Mouse (Mus musculus): ENCODE data around the gene Htr1f. TPM values are rescaled to one million over a fixed set of nuclear protein-coding genes. Genes with fewer than 3 reads are reported as not detected.
A peak's percentile ranks its signal among the peaks of the same experiment; 100 is the strongest.

Htr1f gene
- total and polyA plus RNA-seq, 3 experiments: not detected

DNA sequence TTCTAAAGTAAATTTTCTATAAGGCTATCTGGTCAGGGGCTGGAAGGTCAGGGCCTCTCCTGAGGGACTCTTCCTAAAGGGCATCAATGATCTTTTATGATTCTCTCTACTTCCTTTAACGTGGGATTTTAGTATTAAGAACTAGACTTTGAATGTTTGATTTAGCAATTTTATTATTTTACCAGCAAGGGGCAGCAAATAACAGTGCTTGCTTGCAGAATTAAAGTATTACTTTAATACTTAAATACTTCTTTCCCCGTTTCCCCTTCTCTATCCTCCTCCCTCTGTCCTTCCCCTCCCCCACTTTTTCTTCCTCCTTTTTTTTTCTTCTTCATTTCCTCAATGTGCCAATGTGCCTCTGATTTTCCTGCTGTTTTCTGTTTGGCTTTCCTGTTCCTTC, 202.3 kb downstream of the Htr1f start:
- H3K4me1 ChIP-seq (ENCODE audit: control insufficient read depth in 1 of 2, insufficient read depth in 2 of 2, low read length in 2 of 2): peaks cover 0 to 4% of the 10 kb centered on the region in 2 experiments; a peak in 3 of 4 replicates
- no peaks in the 10 kb centered on the region for H3K27me3 ChIP-seq (ENCODE audit: control insufficient read depth in 1 of 2, insufficient read depth in 2 of 2, low read length in 2 of 2)
- no peaks in the 10 kb centered on the region for H3K9me3 ChIP-seq (replicated peaks; ENCODE audit: insufficient read depth, low read length)
- TF ChIP-seq NRF1 (IDR thresholded peaks at IDR 0.05; ENCODE audit: insufficient read depth, low read depth, low read length, poor library complexity, severe bottlenecking): no peak
- no peak for TF ChIP-seq POLR2AphosphoS5 (IDR thresholded peaks at IDR 0.05; ENCODE audit: borderline replicate concordance, low read depth, low read length)
- TF ChIP-seq MYC (IDR thresholded peaks at IDR 0.05; ENCODE audit: low read depth, low read length): no peak
- peak; percentile 56 for TF ChIP-seq RAD21 (IDR thresholded peaks at IDR 0.05; ENCODE audit: low read depth, low read length)
- no peak for TF ChIP-seq USF2 (IDR thresholded peaks at IDR 0.05; ENCODE audit: borderline replicate concordance in 1 of 2, insufficient read depth in 1 of 2, low read depth in 1 of 2, low read length in 2 of 2)
- TF ChIP-seq CTCF (IDR thresholded peaks at IDR 0.05 in 2 of 3, conservative IDR thresholded peaks at IDR 0.05 in 1 of 3; ENCODE audit: control insufficient read depth in 1 of 3, insufficient read depth in 1 of 3, low read depth in 2 of 3, low read length in 3 of 3, poor library complexity in 1 of 3, severe bottlenecking in 1 of 3): peak in 1 of 3 experiments; percentile 30; a peak in 2 of 6 replicates
- peak; percentile 60 for TF ChIP-seq ZNF384 (IDR thresholded peaks at IDR 0.05; ENCODE audit: low read depth, low read length)
- TF ChIP-seq MAZ (IDR thresholded peaks at IDR 0.05; ENCODE audit: low read depth, low read length): no peak
- no peak for TF ChIP-seq TBP (IDR thresholded peaks at IDR 0.05; ENCODE audit: low read depth, low read length)
- H3K9ac ChIP-seq (ENCODE audit: control insufficient read depth, low read depth, low read length, poor library complexity, severe bottlenecking): no peak overlapping the region
- no peak for DNase-seq (ENCODE audit: low read depth, low spot score)
- H3K79me2 ChIP-seq (ENCODE audit: control insufficient read depth, insufficient read depth, low read length, poor library complexity): no peaks in the 10 kb centered on the region
- no peak overlapping the region for H3K27ac ChIP-seq (ENCODE audit: control insufficient read depth, low read depth, low read length)
- H3K36me3 ChIP-seq (ENCODE audit: control insufficient read depth in 1 of 2, insufficient read depth in 2 of 2, low read length in 2 of 2): peaks cover 0 to 2% of the 10 kb centered on the region in 2 experiments; a peak in 1 of 4 replicates
- no peak overlapping the region for H3K4me3 ChIP-seq (ENCODE audit: control insufficient read depth in 1 of 2, insufficient read depth in 1 of 2, low read depth in 2 of 2, low read length in 2 of 2)

DNA sequence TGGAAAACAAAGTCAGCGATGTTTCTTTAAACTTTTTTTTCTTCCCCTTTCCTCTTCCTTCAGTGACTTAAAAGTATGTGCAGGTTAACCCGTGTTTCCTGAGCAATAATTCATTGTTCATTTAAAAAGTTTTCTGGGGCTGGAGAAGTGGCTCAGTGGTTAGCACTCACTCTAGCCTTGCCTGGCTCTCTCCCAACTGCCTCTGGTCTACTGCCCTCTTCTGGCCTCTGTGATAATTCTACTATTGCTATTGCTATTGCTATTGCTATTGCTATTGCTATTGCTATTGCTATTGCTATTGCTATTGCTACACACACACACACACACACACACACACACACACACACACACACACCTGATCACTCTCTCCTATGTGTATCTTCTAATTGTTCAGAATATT, 206.6 kb downstream of the Htr1f start:
- H3K79me2 ChIP-seq (ENCODE audit: control insufficient read depth, insufficient read depth, low read length, poor library complexity): no peaks in the 10 kb centered on the region
- no peak overlapping the region for H3K4me3 ChIP-seq (ENCODE audit: control insufficient read depth in 1 of 2, insufficient read depth in 1 of 2, low read depth in 2 of 2, low read length in 2 of 2)
- H3K4me1 ChIP-seq (ENCODE audit: control insufficient read depth in 1 of 2, insufficient read depth in 2 of 2, low read length in 2 of 2): peaks cover 0 to 2% of the 10 kb centered on the region in 2 experiments; a peak in 2 of 4 replicates
- H3K27ac ChIP-seq (ENCODE audit: control insufficient read depth, low read depth, low read length): no peak overlapping the region
- TF ChIP-seq RAD21 (IDR thresholded peaks at IDR 0.05; ENCODE audit: low read depth, low read length) (peak; percentile 61), GABPA (IDR thresholded peaks at IDR 0.05; ENCODE audit: low read depth, low read length) (no peak), CTCF (IDR thresholded peaks at IDR 0.05 in 2 of 3, conservative IDR thresholded peaks at IDR 0.05 in 1 of 3; ENCODE audit: control insufficient read depth in 1 of 3, insufficient read depth in 1 of 3, low read depth in 2 of 3, low read length in 3 of 3, poor library complexity in 1 of 3, severe bottlenecking in 1 of 3) (peak; percentile 32 to 64 (median 55)), MAFK (IDR thresholded peaks at IDR 0.05; ENCODE audit: borderline replicate concordance, low read depth, low read length) (no peak), SMC3 (IDR thresholded peaks at IDR 0.05; ENCODE audit: low read depth, low read length) (peak; percentile 71), ZC3H11A (IDR thresholded peaks at IDR 0.05; ENCODE audit: low read depth, low read length) (peak; percentile 57)
- DNase-seq (ENCODE audit: low read depth, low spot score): peak; percentile 54
- H3K36me3 ChIP-seq (ENCODE audit: control insufficient read depth in 1 of 2, insufficient read depth in 2 of 2, low read length in 2 of 2): no peaks in the 10 kb centered on the region
- no peak overlapping the region for H3K9ac ChIP-seq (ENCODE audit: control insufficient read depth, low read depth, low read length, poor library complexity, severe bottlenecking)
- H3K9me3 ChIP-seq (replicated peaks; ENCODE audit: insufficient read depth, low read length): no peaks in the 10 kb centered on the region
- no peaks in the 10 kb centered on the region for H3K27me3 ChIP-seq (ENCODE audit: control insufficient read depth in 1 of 2, insufficient read depth in 2 of 2, low read length in 2 of 2)
